Mouse (Mus musculus): ENCODE results near the gene Il16.

Gene Il16

GRCm38 (mm10) chr7:83745413-83746106 is at the start of gene Il16:
TSS of gene Il16 (minus strand) at chr7:83745726.
- DNase-seq, result no peak

GRCm38 (mm10) chr7:83794705-83795104 is 49.2 kb upstream of the Il16 start, which contains the start of gene Cfap161:
TSS of gene Cfap161 (minus strand) at chr7:83794880.
- no peak for DNase-seq

- no peak for DNase-seq
Measured at GRCm38 (mm10) chr7:83794006-83794683, 48.6 kb upstream of the Il16 start.

GRCm38 (mm10) chr7:83780881-83781280 is 35.4 kb upstream of the Il16 start:
- no peak for DNase-seq

GRCm38 (mm10) chr7:83780026-83780425 is 34.5 kb upstream of the Il16 start:
- no peak for DNase-seq

- DNase-seq, result no peak
Measured at GRCm38 (mm10) chr7:83779028-83779427, 33.5 kb upstream of the Il16 start.

GRCm38 (mm10) chr7:83778516-83778915 is 33.0 kb upstream of the Il16 start:
- DNase-seq, result no peak

GRCm38 (mm10) chr7:83774721-83775120 is 29.2 kb upstream of the Il16 start:
- DNase-seq, result peak in 1 of 2 experiments; percentile 7

GRCm38 (mm10) chr7:83763674-83764073 is 18.1 kb upstream of the Il16 start:
- DNase-seq, result no peak

GRCm38 (mm10) chr7:83762336-83762735 is 16.8 kb upstream of the Il16 start:
- no peak for DNase-seq

GRCm38 (mm10) chr7:83751055-83751454 is 5.5 kb upstream of the Il16 start:
- no peak for DNase-seq

- DNase-seq, result no peak
Measured at GRCm38 (mm10) chr7:83748405-83748804, 2.9 kb upstream of the Il16 start.

GRCm38 (mm10) chr7:83746107-83746687 is 671 bp upstream of the Il16 start:
- no peak for DNase-seq

- DNase-seq, result no peak
Measured at GRCm38 (mm10) chr7:83745065-83745412, 487 bp downstream of the Il16 start.

GRCm38 (mm10) chr7:83744250-83744649 is 1.3 kb downstream of the Il16 start:
- no peak for DNase-seq

GRCm38 (mm10) chr7:83742690-83743089 is 2.8 kb downstream of the Il16 start:
- no peak for DNase-seq

GRCm38 (mm10) chr7:83742026-83742425 is 3.5 kb downstream of the Il16 start:
- DNase-seq, result no peak

GRCm38 (mm10) chr7:83739680-83740310 is 5.7 kb downstream of the Il16 start:
- no peak for DNase-seq

GRCm38 (mm10) chr7:83738623-83739462 is 6.7 kb downstream of the Il16 start:
- DNase-seq, result no peak

- DNase-seq, result no peak
Measured at GRCm38 (mm10) chr7:83737914-83738490, 7.5 kb downstream of the Il16 start.

- no peak for DNase-seq
Measured at GRCm38 (mm10) chr7:83736341-83737115, 9.0 kb downstream of the Il16 start.
